Mouse (Mus musculus) cerebellum, adult 2 months (tissue): Measurements from ENCODE around the gene Opn3.

Experiments used
- CTCF ChIP-seq: fragments of 200-500 bp; IDR thresholded peaks from 2 replicates; pipeline ENCODE4 v1.5.1; 2011; ENCODE audit warnings: low read depth, mild to moderate bottlenecking, control low read depth, low read length, moderate library complexity, borderline replicate concordance; ENCODE audit not compliant: insufficient read depth
- POLR2A ChIP-seq: fragments of 200-500 bp; IDR thresholded peaks from 2 replicates; pipeline ENCODE4 v1.6.1; 2011; ENCODE audit warnings: low read length, control low read depth, borderline replicate concordance; ENCODE audit not compliant: insufficient read depth

DNA sequence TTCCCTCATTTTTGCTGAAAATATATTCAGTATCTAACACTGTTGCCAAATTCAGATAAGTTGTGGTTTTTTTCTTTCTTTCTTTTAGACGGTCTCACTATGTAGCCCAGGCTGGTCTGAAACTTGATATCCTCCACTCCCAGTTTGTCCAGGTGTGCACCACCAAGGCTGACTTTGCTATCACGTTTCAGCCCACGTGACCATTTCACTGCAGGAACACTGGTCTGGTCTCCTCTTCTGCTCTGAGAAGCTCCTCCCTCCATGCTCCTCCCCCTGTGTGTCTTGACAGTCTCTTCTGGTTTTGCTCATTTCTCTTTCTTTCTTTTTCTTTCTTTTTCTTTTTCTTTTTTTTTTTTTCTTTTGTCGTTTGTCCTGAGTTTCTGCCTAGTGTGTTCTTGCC lies 7.2 kb upstream of the Opn3 start:
- TF ChIP-seq POLR2A (no peak), CTCF (no peak)
